Mouse (Mus musculus): ENCODE measurements at regions not wholly inside any gene's neighbourhood (a gene's known extent, or its start where the extent isn't known, plus 50 kb on each side); places are given as distances from the start of the nearest gene placed in this dataset.

- H3K4me3 ChIP-seq (ENCODE audit: low read depth, low read length), result no peak overlapping the region
- no peaks in the 10 kb centered on the region for H3K36me3 ChIP-seq (ENCODE audit: control insufficient read depth, insufficient read depth, low read length)
- peak; percentile 35 for DNase-seq (ENCODE audit: low spot score)
- H3K4me1 ChIP-seq (replicated peaks; ENCODE audit: control insufficient read depth, insufficient read depth, low read length), result no peaks in the 10 kb centered on the region
- no peaks in the 10 kb centered on the region for H3K27me3 ChIP-seq (ENCODE audit: control insufficient read depth, insufficient read depth, low read length)
- H3K9ac ChIP-seq (ENCODE audit: low read depth, low read length), result no peak overlapping the region
- H3K27ac ChIP-seq (ENCODE audit: low read depth, low read length), result no peak overlapping the region
- WGBS, result 41% methylated on average over 14 of the region's 14 CpGs
- no peak overlapping the region for H3K4me2 ChIP-seq (replicated peaks; ENCODE audit: low read depth, low read length)
- H3K9me3 ChIP-seq (ENCODE audit: control insufficient read depth, low read length), result no peaks in the 10 kb centered on the region
- peak; percentile 81 for ATAC-seq (ENCODE audit: low FRiP score)
These were observed 152.9 kb upstream of the Irx4 start for GRCm38 (mm10) chr13:73107250-73107993.

- DNase-seq (ENCODE audit: low spot score), result peak; percentile 53
- Histone ChIP-seq H3K9ac (ENCODE audit: low read depth, low read length) (no peak overlapping the region), H3K4me1 (replicated peaks; ENCODE audit: control insufficient read depth, insufficient read depth, low read length) (no peaks in the 10 kb centered on the region), H3K36me3 (ENCODE audit: control insufficient read depth, insufficient read depth, low read length) (no peaks in the 10 kb centered on the region), H3K27me3 (ENCODE audit: control insufficient read depth, insufficient read depth, low read length) (peaks cover 2% of the 10 kb centered on the region), H3K4me3 (ENCODE audit: low read depth, low read length) (no peak overlapping the region), H3K9me3 (ENCODE audit: control insufficient read depth, low read length) (no peaks in the 10 kb centered on the region), H3K4me2 (replicated peaks; ENCODE audit: low read depth, low read length) (no peak overlapping the region), H3K27ac (ENCODE audit: low read depth, low read length) (no peak overlapping the region)
- 62% methylated on average over 22 of the region's 22 CpGs for WGBS
- peak; percentile 92 for ATAC-seq (ENCODE audit: low FRiP score)
These were observed 143.3 kb upstream of the Irx4 start for GRCm38 (mm10) chr13:73116822-73117632.

- H3K36me3 ChIP-seq (ENCODE audit: control insufficient read depth, insufficient read depth, low read length), result no peaks in the 10 kb centered on the region
- no peak overlapping the region for H3K9ac ChIP-seq (ENCODE audit: low read depth, low read length)
- no peak for DNase-seq (ENCODE audit: low spot score)
These were observed 142.6 kb upstream of the Irx4 start for GRCm38 (mm10) chr13:73117633-73118076.

GRCm38 (mm10) chr13:73122945-73123344 lies 137.3 kb upstream of the Irx4 start:
- no peak overlapping the region for H3K4me3 ChIP-seq (ENCODE audit: low read depth, low read length)
- H3K27me3 ChIP-seq (ENCODE audit: control insufficient read depth, insufficient read depth, low read length), result no peaks in the 10 kb centered on the region
- DNase-seq (ENCODE audit: low spot score), result no peak
- H3K4me1 ChIP-seq (replicated peaks; ENCODE audit: control insufficient read depth, insufficient read depth, low read length), result no peaks in the 10 kb centered on the region
- H3K9me3 ChIP-seq (ENCODE audit: control insufficient read depth, low read length), result no peaks in the 10 kb centered on the region
- ATAC-seq (ENCODE audit: low FRiP score), result 0 out of 2 replicates have a peak, but pooled peaks have one; percentile 40
- no peaks in the 10 kb centered on the region for H3K36me3 ChIP-seq (ENCODE audit: control insufficient read depth, insufficient read depth, low read length)
- no peak overlapping the region for H3K9ac ChIP-seq (ENCODE audit: low read depth, low read length)
- H3K27ac ChIP-seq (ENCODE audit: low read depth, low read length), result no peak overlapping the region
- H3K4me2 ChIP-seq (replicated peaks; ENCODE audit: low read depth, low read length), result no peak overlapping the region
- WGBS, result 83% methylated on average over 1 of the region's 1 CpGs

More at GRCm38 (mm10) chr13:73117633-73118076, 142.6 kb upstream of the Irx4 start:
- Histone ChIP-seq H3K9me3 (ENCODE audit: control insufficient read depth, low read length) (no peaks in the 10 kb centered on the region), H3K27ac (ENCODE audit: low read depth, low read length) (peak overlapping the region; percentile 42), H3K4me2 (replicated peaks; ENCODE audit: low read depth, low read length) (no peak overlapping the region), H3K27me3 (ENCODE audit: control insufficient read depth, insufficient read depth, low read length) (peaks cover 2% of the 10 kb centered on the region), H3K4me3 (ENCODE audit: low read depth, low read length) (no peak overlapping the region), H3K4me1 (replicated peaks; ENCODE audit: control insufficient read depth, insufficient read depth, low read length) (no peaks in the 10 kb centered on the region)
- ATAC-seq (ENCODE audit: low FRiP score), result peak; percentile 64
- 70% methylated on average over 15 of the region's 15 CpGs for WGBS

- Histone ChIP-seq H3K4me1 (replicated peaks; ENCODE audit: control insufficient read depth, insufficient read depth, low read length) (no peaks in the 10 kb centered on the region), H3K9me3 (ENCODE audit: control insufficient read depth, low read length) (no peaks in the 10 kb centered on the region), H3K27ac (ENCODE audit: low read depth, low read length) (no peak overlapping the region), H3K36me3 (ENCODE audit: control insufficient read depth, insufficient read depth, low read length) (no peaks in the 10 kb centered on the region), H3K27me3 (ENCODE audit: control insufficient read depth, insufficient read depth, low read length) (no peaks in the 10 kb centered on the region), H3K4me2 (replicated peaks; ENCODE audit: low read depth, low read length) (no peak overlapping the region), H3K4me3 (ENCODE audit: low read depth, low read length) (no peak overlapping the region), H3K9ac (ENCODE audit: low read depth, low read length) (no peak overlapping the region)
- 44% methylated on average over 6 of the region's 6 CpGs for WGBS
- ATAC-seq (ENCODE audit: low FRiP score) (no peak), DNase-seq (ENCODE audit: low spot score) (no peak)
These were observed 129.0 kb upstream of the Irx4 start for GRCm38 (mm10) chr13:73131270-73131669.

- H3K4me2 ChIP-seq (replicated peaks; ENCODE audit: low read depth, low read length), result no peak overlapping the region
- no peaks in the 10 kb centered on the region for H3K27me3 ChIP-seq (ENCODE audit: control insufficient read depth, insufficient read depth, low read length)
- H3K4me3 ChIP-seq (ENCODE audit: low read depth, low read length), result no peak overlapping the region
- H3K27ac ChIP-seq (ENCODE audit: low read depth, low read length), result no peak overlapping the region
- no peak for ATAC-seq (ENCODE audit: low FRiP score)
- no peaks in the 10 kb centered on the region for H3K36me3 ChIP-seq (ENCODE audit: control insufficient read depth, insufficient read depth, low read length)
- H3K9ac ChIP-seq (ENCODE audit: low read depth, low read length), result no peak overlapping the region
- DNase-seq (ENCODE audit: low spot score), result no peak
- WGBS, result 76% methylated on average over 6 of the region's 6 CpGs
- H3K4me1 ChIP-seq (replicated peaks; ENCODE audit: control insufficient read depth, insufficient read depth, low read length), result no peaks in the 10 kb centered on the region
- no peaks in the 10 kb centered on the region for H3K9me3 ChIP-seq (ENCODE audit: control insufficient read depth, low read length)
These were observed 127.5 kb upstream of the Irx4 start for GRCm38 (mm10) chr13:73132746-73133145.

GRCm38 (mm10) chr13:73134929-73135328 lies 125.3 kb upstream of the Irx4 start:
- H3K27me3 ChIP-seq (ENCODE audit: control insufficient read depth, insufficient read depth, low read length), result no peaks in the 10 kb centered on the region
- H3K9ac ChIP-seq (ENCODE audit: low read depth, low read length), result no peak overlapping the region
- H3K9me3 ChIP-seq (ENCODE audit: control insufficient read depth, low read length), result no peaks in the 10 kb centered on the region
- no peaks in the 10 kb centered on the region for H3K4me1 ChIP-seq (replicated peaks; ENCODE audit: control insufficient read depth, insufficient read depth, low read length)
- no peak overlapping the region for H3K27ac ChIP-seq (ENCODE audit: low read depth, low read length)
- no peak for ATAC-seq (ENCODE audit: low FRiP score)
- no peak overlapping the region for H3K4me2 ChIP-seq (replicated peaks; ENCODE audit: low read depth, low read length)
- no peak overlapping the region for H3K4me3 ChIP-seq (ENCODE audit: low read depth, low read length)
- DNase-seq (ENCODE audit: low spot score), result no peak
- H3K36me3 ChIP-seq (ENCODE audit: control insufficient read depth, insufficient read depth, low read length), result no peaks in the 10 kb centered on the region

- WGBS, result 94% methylated on average over 2 of the region's 2 CpGs
- no peak overlapping the region for H3K27ac ChIP-seq (ENCODE audit: low read depth, low read length)
- H3K4me2 ChIP-seq (replicated peaks; ENCODE audit: low read depth, low read length), result no peak overlapping the region
- H3K36me3 ChIP-seq (ENCODE audit: control insufficient read depth, insufficient read depth, low read length), result no peaks in the 10 kb centered on the region
- H3K9ac ChIP-seq (ENCODE audit: low read depth, low read length), result no peak overlapping the region
- no peak for ATAC-seq (ENCODE audit: low FRiP score)
- no peaks in the 10 kb centered on the region for H3K4me1 ChIP-seq (replicated peaks; ENCODE audit: control insufficient read depth, insufficient read depth, low read length)
- no peaks in the 10 kb centered on the region for H3K27me3 ChIP-seq (ENCODE audit: control insufficient read depth, insufficient read depth, low read length)
- no peak for DNase-seq (ENCODE audit: low spot score)
- no peak overlapping the region for H3K4me3 ChIP-seq (ENCODE audit: low read depth, low read length)
- no peaks in the 10 kb centered on the region for H3K9me3 ChIP-seq (ENCODE audit: control insufficient read depth, low read length)
These were observed 119.0 kb upstream of the Irx4 start for GRCm38 (mm10) chr13:73141302-73141701.
